Mouse (Mus musculus): ENCODE measurements around the gene Olfr768. TPM values are rescaled to one million over a fixed set of nuclear protein-coding genes. Genes with fewer than 3 reads are reported as not detected.
"Not testable (repeated sequence)": the region's sequence is repeated elsewhere in the genome, so short reads cannot be mapped to it uniquely, and the experiment has no call there.

The Olfr768 gene
- total RNA-seq (2015; ENCODE audit: low replicate concordance) = not detected in 2 replicates
- total RNA-seq (2017; ENCODE audit: low replicate concordance) = not detected in 2 replicates

- ATAC-seq (replicated peaks; ENCODE audit: low FRiP score, poor library complexity, severe bottlenecking) = no peak
Observed at GRCm38 (mm10) chr10:129099275-129099674, at the start of gene Olfr768. Olfr768 (minus strand) TSS chr10:129099375.

GRCm38 (mm10) chr10:129138898-129139297 is 39.7 kb upstream of the Olfr768 start, which contains the start of gene Olfr770:
Olfr770 (minus strand) TSS chr10:129138998.
- ATAC-seq (replicated peaks; ENCODE audit: low FRiP score, poor library complexity, severe bottlenecking) = no peak

- no peak for ATAC-seq (replicated peaks; ENCODE audit: low FRiP score, poor library complexity, severe bottlenecking)
Observed at GRCm38 (mm10) chr10:129117761-129118160, 18.6 kb upstream of the Olfr768 start, which contains the start of gene Olfr769. Olfr769 (minus strand) TSS chr10:129117861.

- no peak for ATAC-seq (replicated peaks; ENCODE audit: low FRiP score, poor library complexity, severe bottlenecking)
Observed at GRCm38 (mm10) chr10:129115146-129115545, 16.0 kb upstream of the Olfr768 start.

GRCm38 (mm10) chr10:129101231-129101630 is 2.1 kb upstream of the Olfr768 start:
- no peak for ATAC-seq (replicated peaks; ENCODE audit: low FRiP score, poor library complexity, severe bottlenecking)

- ATAC-seq (replicated peaks; ENCODE audit: low FRiP score, poor library complexity, severe bottlenecking) = not testable (repeated sequence)
Observed at GRCm38 (mm10) chr10:129082810-129083209, 16.4 kb downstream of the Olfr768 start, which contains the start of gene Olfr767. Olfr767 (minus strand) TSS chr10:129082910.

GRCm38 (mm10) chr10:129068877-129069276 is 30.3 kb downstream of the Olfr768 start, which contains the start of gene Olfr766-ps1:
Olfr766-ps1 (minus strand) TSS chr10:129068977.
- no peak for ATAC-seq (replicated peaks; ENCODE audit: low FRiP score, poor library complexity, severe bottlenecking)

GRCm38 (mm10) chr10:129049898-129050297 is 49.3 kb downstream of the Olfr768 start, which contains the start of gene Olfr765:
Olfr765 (minus strand) TSS chr10:129049998.
- ATAC-seq (replicated peaks; ENCODE audit: low FRiP score, poor library complexity, severe bottlenecking) = not testable (repeated sequence)

Other genes starting within 250 kb of the Olfr768 start
- 0.36 TPM in 1 of 2 replicates, not detected in the other for gene Gdf11, start 207.7 kb downstream of the Olfr768 start, total RNA-seq (2015; ENCODE audit: low replicate concordance)
- gene Gdf11, start 207.7 kb downstream of the Olfr768 start, total RNA-seq (2017; ENCODE audit: low replicate concordance) = not detected in 2 replicates
- 57.4 and 85.1 TPM in 2 replicates for gene Cd63, start 198.4 kb downstream of the Olfr768 start, total RNA-seq (2015; ENCODE audit: low replicate concordance)
- 17.7 and 28.4 TPM in 2 replicates for gene Cd63, start 198.4 kb downstream of the Olfr768 start, total RNA-seq (2017; ENCODE audit: low replicate concordance)
- 11.7 TPM in 1 of 2 replicates, not detected in the other for gene Rdh5, start 176.5 kb downstream of the Olfr768 start, total RNA-seq (2015; ENCODE audit: low replicate concordance)
- gene Rdh5, start 176.5 kb downstream of the Olfr768 start, total RNA-seq (2017; ENCODE audit: low replicate concordance) = 20.1 TPM in 1 of 2 replicates, not detected in the other
- 49.0 and 51.2 TPM in 2 replicates for gene Bloc1s1, start 175.3 kb downstream of the Olfr768 start, total RNA-seq (2015; ENCODE audit: low replicate concordance)
- 15.5 and 37.2 TPM in 2 replicates for gene Bloc1s1, start 175.3 kb downstream of the Olfr768 start, total RNA-seq (2017; ENCODE audit: low replicate concordance)
- not detected in 2 replicates for gene Itga7, start 165.6 kb downstream of the Olfr768 start, total RNA-seq (2015; ENCODE audit: low replicate concordance)
- gene Itga7, start 165.6 kb downstream of the Olfr768 start, total RNA-seq (2017; ENCODE audit: low replicate concordance) = not detected in 2 replicates
- not detected in 2 replicates for gene Mettl7b, start 138.4 kb downstream of the Olfr768 start, total RNA-seq (2015; ENCODE audit: low replicate concordance)
- gene Mettl7b, start 138.4 kb downstream of the Olfr768 start, total RNA-seq (2017; ENCODE audit: low replicate concordance) = not detected in 2 replicates
- not detected in 2 replicates for gene Olfr9, start 109.9 kb downstream of the Olfr768 start, total RNA-seq (2015; ENCODE audit: low replicate concordance)
- gene Olfr9, start 109.9 kb downstream of the Olfr768 start, total RNA-seq (2017; ENCODE audit: low replicate concordance) = not detected in 2 replicates
- gene Olfr763, start 88.6 kb downstream of the Olfr768 start, total RNA-seq (2015; ENCODE audit: low replicate concordance) = not detected in 2 replicates
- gene Olfr763, start 88.6 kb downstream of the Olfr768 start, total RNA-seq (2017; ENCODE audit: low replicate concordance) = not detected in 2 replicates
- gene Olfr764-ps1, start 59.5 kb downstream of the Olfr768 start, total RNA-seq (2015; ENCODE audit: low replicate concordance) = not detected in 2 replicates
- not detected in 2 replicates for gene Olfr764-ps1, start 59.5 kb downstream of the Olfr768 start, total RNA-seq (2017; ENCODE audit: low replicate concordance)
- gene Olfr765, start 49.4 kb downstream of the Olfr768 start, total RNA-seq (2015; ENCODE audit: low replicate concordance) = not detected in 2 replicates
- gene Olfr765, start 49.4 kb downstream of the Olfr768 start, total RNA-seq (2017; ENCODE audit: low replicate concordance) = not detected in 2 replicates
- gene Olfr766-ps1, start 30.4 kb downstream of the Olfr768 start, total RNA-seq (2015; ENCODE audit: low replicate concordance) = not detected in 2 replicates
- not detected in 2 replicates for gene Olfr766-ps1, start 30.4 kb downstream of the Olfr768 start, total RNA-seq (2017; ENCODE audit: low replicate concordance)
- not detected in 2 replicates for gene Olfr767, start 16.5 kb downstream of the Olfr768 start, total RNA-seq (2015; ENCODE audit: low replicate concordance)
- gene Olfr767, start 16.5 kb downstream of the Olfr768 start, total RNA-seq (2017; ENCODE audit: low replicate concordance) = not detected in 2 replicates
- not detected in 2 replicates for gene Olfr769, start 18.5 kb upstream of the Olfr768 start, total RNA-seq (2015; ENCODE audit: low replicate concordance)
- gene Olfr769, start 18.5 kb upstream of the Olfr768 start, total RNA-seq (2017; ENCODE audit: low replicate concordance) = not detected in 2 replicates
- gene Olfr770, start 39.6 kb upstream of the Olfr768 start, total RNA-seq (2015; ENCODE audit: low replicate concordance) = not detected in 2 replicates
- not detected in 2 replicates for gene Olfr770, start 39.6 kb upstream of the Olfr768 start, total RNA-seq (2017; ENCODE audit: low replicate concordance)
- not detected in 2 replicates for gene Olfr771, start 65.4 kb upstream of the Olfr768 start, total RNA-seq (2015; ENCODE audit: low replicate concordance)
- gene Olfr771, start 65.4 kb upstream of the Olfr768 start, total RNA-seq (2017; ENCODE audit: low replicate concordance) = not detected in 2 replicates
- gene Olfr772, start 78.5 kb upstream of the Olfr768 start, total RNA-seq (2015; ENCODE audit: low replicate concordance) = not detected in 2 replicates
- not detected in 2 replicates for gene Olfr772, start 78.5 kb upstream of the Olfr768 start, total RNA-seq (2017; ENCODE audit: low replicate concordance)
- gene Olfr773, start 88.0 kb upstream of the Olfr768 start, total RNA-seq (2015; ENCODE audit: low replicate concordance) = not detected in 2 replicates
- not detected in 2 replicates for gene Olfr773, start 88.0 kb upstream of the Olfr768 start, total RNA-seq (2017; ENCODE audit: low replicate concordance)
- gene Olfr774, start 136.8 kb upstream of the Olfr768 start, total RNA-seq (2015; ENCODE audit: low replicate concordance) = not detected in 2 replicates
- gene Olfr774, start 136.8 kb upstream of the Olfr768 start, total RNA-seq (2017; ENCODE audit: low replicate concordance) = not detected in 2 replicates
- not detected in 2 replicates for gene Olfr775, start 149.0 kb upstream of the Olfr768 start, total RNA-seq (2015; ENCODE audit: low replicate concordance)
- gene Olfr775, start 149.0 kb upstream of the Olfr768 start, total RNA-seq (2017; ENCODE audit: low replicate concordance) = not detected in 2 replicates
- not detected in 2 replicates for gene Olfr776, start 159.8 kb upstream of the Olfr768 start, total RNA-seq (2015; ENCODE audit: low replicate concordance)
- not detected in 2 replicates for gene Olfr776, start 159.8 kb upstream of the Olfr768 start, total RNA-seq (2017; ENCODE audit: low replicate concordance)
- gene Olfr777, start 172.1 kb upstream of the Olfr768 start, total RNA-seq (2015; ENCODE audit: low replicate concordance) = not detected in 2 replicates
- not detected in 2 replicates for gene Olfr777, start 172.1 kb upstream of the Olfr768 start, total RNA-seq (2017; ENCODE audit: low replicate concordance)
- gene Olfr780, start 218.7 kb upstream of the Olfr768 start, total RNA-seq (2015; ENCODE audit: low replicate concordance) = not detected in 2 replicates
- gene Olfr780, start 218.7 kb upstream of the Olfr768 start, total RNA-seq (2017; ENCODE audit: low replicate concordance) = not detected in 2 replicates
- gene Olfr781, start 229.5 kb upstream of the Olfr768 start, total RNA-seq (2015; ENCODE audit: low replicate concordance) = not detected in 2 replicates
- not detected in 2 replicates for gene Olfr781, start 229.5 kb upstream of the Olfr768 start, total RNA-seq (2017; ENCODE audit: low replicate concordance)
- gene Olfr782, start 249.5 kb upstream of the Olfr768 start, total RNA-seq (2015; ENCODE audit: low replicate concordance) = not detected in 2 replicates
- not detected in 2 replicates for gene Olfr782, start 249.5 kb upstream of the Olfr768 start, total RNA-seq (2017; ENCODE audit: low replicate concordance)

All from erythroid progenitor cell, adult 5-6 weeks (primary cell).